Mouse (Mus musculus) ES-E14 (cell line): Measurements from ENCODE around the gene Smyd5. TPM values are rescaled to one million over a fixed set of nuclear protein-coding genes. Genes with fewer than 3 reads are reported as not detected.

ENCODE experiments used
- DNase-seq: peaks from one replicate; pipeline ENCODE4 v3.0.0-alpha.2; 2013; ENCODE audit warnings: low read depth, low spot score
- H3K27ac ChIP-seq: 2 replicates; pipeline ENCODE4 v1.5.1; 2012; ENCODE audit warnings: low read depth, mild to moderate bottlenecking, low read length, moderate library complexity, mixed read lengths; ENCODE audit not compliant: poor library complexity, insufficient read depth, severe bottlenecking
- H3K36me3 ChIP-seq: 2 replicates; pipeline ENCODE4 v1.6.1; 2012; ENCODE audit warnings: mild to moderate bottlenecking, low read length, moderate library complexity, mixed read lengths; ENCODE audit not compliant: control insufficient read depth, poor library complexity, insufficient read depth, severe bottlenecking
- H3K4me1 ChIP-seq, 2 experiments: fragments of 150-350 bp in 1 of 2; sonication (generic) in 1 of 2; 2 replicates each; pipeline ENCODE4 v1.6.1; 2012; ENCODE audit warnings: low read length in 2 of 2, mild to moderate bottlenecking in 1 of 2, mixed read lengths in 1 of 2; ENCODE audit not compliant: control insufficient read depth in 2 of 2, insufficient read depth in 2 of 2, poor library complexity in 1 of 2
- H3K4me3 ChIP-seq, 2 experiments: fragments of 150-350 bp in 1 of 2; sonication (generic) in 1 of 2; 2 replicates each; pipeline ENCODE4 v1.5.1; 2012; ENCODE audit warnings: low read length in 2 of 2, low read depth in 1 of 2, mild to moderate bottlenecking in 1 of 2, mixed read lengths in 1 of 2; ENCODE audit not compliant: insufficient read depth in 1 of 2, poor library complexity in 1 of 2, severe bottlenecking in 1 of 2
- H3K9ac ChIP-seq: 2 replicates; pipeline ENCODE4 v1.6.1; 2012; ENCODE audit warnings: low read depth, mild to moderate bottlenecking, low read length, mixed read lengths; ENCODE audit not compliant: poor library complexity, insufficient read depth, severe bottlenecking
- H3K9me3 ChIP-seq: fragments of 150-350 bp; sonication (generic); 2 replicates; pipeline ENCODE4 v1.6.1; 2012; ENCODE audit warnings: low read depth, mild to moderate bottlenecking, low read length; ENCODE audit not compliant: control insufficient read depth, insufficient read depth
- CHD2 ChIP-seq: IDR thresholded peaks from 2 replicates; pipeline ENCODE4 v1.6.1; 2014; ENCODE audit warnings: mild to moderate bottlenecking, low read depth, low read length, inconsistent platforms
- HCFC1 ChIP-seq: IDR thresholded peaks from 2 replicates; pipeline ENCODE4 v1.6.1; 2012; ENCODE audit warnings: low read length, inconsistent platforms, borderline replicate concordance; ENCODE audit not compliant: insufficient read depth
- MAFK ChIP-seq: IDR thresholded peaks from 2 replicates; pipeline ENCODE4 v1.6.1; 2014; ENCODE audit warnings: mild to moderate bottlenecking, low read depth, low read length, inconsistent platforms; ENCODE audit not compliant: insufficient read depth
- ZC3H11A ChIP-seq: IDR thresholded peaks from 2 replicates; pipeline ENCODE4 v1.6.1; 2012; ENCODE audit warnings: low read depth, mild to moderate bottlenecking, inconsistent platforms, low read length, borderline replicate concordance
- ZNF384 ChIP-seq: IDR thresholded peaks from 2 replicates; pipeline ENCODE4 v1.6.1; 2012; ENCODE audit warnings: low read depth, low read length, inconsistent platforms
- in situ Hi-C, 2 experiments: fragments of 600-800 bp; cut with MboI; formaldehyde crosslinking; loops; one replicate each; pipeline ENCODE4 v1.15.1; 2025; ENCODE audit warnings: low sequenced_read_pairs in 2 of 2, inconsistent platforms in 1 of 2; ENCODE audit not compliant: unreplicated experiment in 2 of 2
- total RNA-seq: library from RNA; depleted of rRNA; stranded (reverse); fragments of 300-350 nt; gene quantifications from 2 replicates; pipeline ENCODE4 v1.2.3, GENCODE M21; 2012

Gene Smyd5
- total RNA-seq, 1 experiment, result 94.1 TPM

GRCm38 (mm10) chr6:85397165-85397564, 34.6 kb upstream of the Smyd5 start:
- Histone ChIP-seq H3K27ac (no peak overlapping the region), H3K9ac (no peak overlapping the region)

DNA sequence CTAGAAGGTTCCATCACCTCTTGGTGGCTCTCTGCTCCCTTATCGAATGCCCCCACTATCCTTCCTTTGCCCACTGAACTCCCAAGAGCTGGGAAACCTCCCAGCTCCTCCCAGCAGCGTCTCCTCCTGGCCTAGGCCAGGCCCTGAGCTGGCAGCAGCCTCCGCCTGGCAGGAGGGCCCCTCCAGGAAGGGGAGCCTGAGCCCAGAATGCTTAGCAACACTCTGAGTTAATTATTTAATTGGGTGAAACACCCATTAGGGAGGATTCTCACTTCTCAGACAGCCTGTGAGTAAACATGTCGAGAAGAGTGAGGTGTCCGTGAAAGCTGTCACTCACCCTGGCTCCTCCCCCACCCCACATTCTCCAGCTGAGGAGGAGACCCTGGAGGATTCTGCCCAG, 32.1 kb upstream of the Smyd5 start:
- Histone ChIP-seq H3K36me3 (no peaks in the 10 kb centered on the region), H3K9ac (no peak overlapping the region), H3K9me3 (no peaks in the 10 kb centered on the region), H3K27ac (no peak overlapping the region), H3K4me3 (no peak overlapping the region), H3K4me1 (no peaks in the 10 kb centered on the region)
- DNase-seq, result no peak
- TF ChIP-seq HCFC1 (no peak), ZNF384 (no peak), MAFK (no peak), ZC3H11A (no peak), CHD2 (no peak)
- in situ Hi-C loops, result loop anchor here in 1 of 2 experiments (25.0 kb wide), 1 partner anchor 237 kb away; no protein-coding TSS in a partner anchor

More at GRCm38 (mm10) chr6:85397165-85397564, 34.6 kb upstream of the Smyd5 start:
- TF ChIP-seq ZC3H11A (peak; percentile 22; the same call in 1 of the 2 replicates), HCFC1 (no peak)
- Histone ChIP-seq H3K36me3 (no peaks in the 10 kb centered on the region), H3K9me3 (no peaks in the 10 kb centered on the region), H3K4me1 (0 out of 4 replicates have a peak, but pooled peaks cover 0 to 2% of the 10 kb centered on the region in 2 experiments), H3K4me3 (no peak overlapping the region)
- no peak for DNase-seq
- in situ Hi-C loops, result no loop called here

DNA sequence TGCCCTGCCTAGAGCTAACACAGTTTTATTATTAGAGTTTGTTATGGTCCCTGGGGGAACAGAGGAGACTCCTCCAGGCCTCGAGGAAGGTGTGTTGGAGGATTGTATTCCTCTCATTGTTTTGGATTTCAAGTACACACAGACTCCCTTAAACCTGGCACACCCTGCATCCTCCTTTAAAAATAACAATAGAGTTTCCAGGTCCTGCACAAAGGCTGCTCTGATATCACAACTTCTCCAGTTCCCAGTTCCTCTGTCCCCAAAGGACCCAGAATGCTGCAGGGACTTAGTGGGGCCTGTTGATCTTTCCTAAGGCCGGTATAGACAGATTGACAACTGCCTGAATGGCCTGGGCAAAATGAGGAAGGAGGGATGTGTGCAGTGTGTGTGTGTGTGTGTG, 29.2 kb upstream of the Smyd5 start:
- no peak overlapping the region for H3K9ac ChIP-seq
- no peak overlapping the region for H3K4me3 ChIP-seq
- H3K4me1 ChIP-seq, result no peaks in the 10 kb centered on the region
- in situ Hi-C loops, result loop anchor here in 1 of 2 experiments (25.0 kb wide), 1 partner anchor 240 kb away; no protein-coding TSS in a partner anchor
- no peak for DNase-seq
- no peak overlapping the region for H3K27ac ChIP-seq
- no peaks in the 10 kb centered on the region for H3K36me3 ChIP-seq
- no peaks in the 10 kb centered on the region for H3K9me3 ChIP-seq
- no peak for TF ChIP-seq CHD2

- in situ Hi-C loops, result loop anchor here in 1 of 2 experiments (25.0 kb wide), 1 partner anchor 241 kb away; no protein-coding TSS in a partner anchor
- Histone ChIP-seq H3K36me3 (no peaks in the 10 kb centered on the region), H3K27ac (no peak overlapping the region), H3K9me3 (no peaks in the 10 kb centered on the region), H3K4me1 (no peaks in the 10 kb centered on the region), H3K9ac (no peak overlapping the region), H3K4me3 (no peak overlapping the region)
- TF ChIP-seq CHD2, result no peak
- no peak for TF ChIP-seq MAFK
- no peak for TF ChIP-seq HCFC1
- TF ChIP-seq ZC3H11A, result no peak
- no peak for TF ChIP-seq ZNF384
- DNase-seq, result no peak
Measured at GRCm38 (mm10) chr6:85403039-85403438, 28.8 kb upstream of the Smyd5 start.

GRCm38 (mm10) chr6:85409003-85409402, 22.8 kb upstream of the Smyd5 start:
- Histone ChIP-seq H3K4me3 (peak overlapping the region; percentile 35 to 55), H3K36me3 (no peaks in the 10 kb centered on the region), H3K9me3 (no peaks in the 10 kb centered on the region), H3K4me1 (peaks cover 0 to 3% of the 10 kb centered on the region in 2 experiments; a peak in 1 of 4 replicates), H3K9ac (peak overlapping the region; percentile 46), H3K27ac (no peak overlapping the region)
- in situ Hi-C loops, result loop anchor here in 1 of 2 experiments (25.0 kb wide), 1 partner anchor 247 kb away; no protein-coding TSS in a partner anchor
- DNase-seq, result no peak
- TF ChIP-seq CHD2, result no peak
- TF ChIP-seq HCFC1, result no peak
- TF ChIP-seq ZC3H11A, result no peak
- TF ChIP-seq ZNF384, result no peak
- no peak for TF ChIP-seq MAFK
